Mouse (Mus musculus) G1E-ER4 (cell line): Measurements from ENCODE around the gene Bco2. TPM values are rescaled to one million over a fixed set of nuclear protein-coding genes. Genes with fewer than 3 reads are reported as not detected.

ENCODE experiments used
- GATA1 ChIP-seq: IDR thresholded peaks from one replicate; pipeline ENCODE4 v1.8.0; 2012; ENCODE audit warnings: low read length, inconsistent platforms
- polyA plus RNA-seq: library from polyadenylated mRNA; stranded (reverse); fragments of >175 nt; gene quantifications from 2 replicates; pipeline ENCODE4 v1.2.3, GENCODE M21; 2012

The Bco2 gene
- polyA plus RNA-seq, 1 experiment, result not detected

GRCm38 (mm10) chr9:50536603-50537135 is 18.3 kb downstream of the Bco2 start:
- no peak for TF ChIP-seq GATA1

- no peak for TF ChIP-seq GATA1
These were observed 19.1 kb downstream of the Bco2 start for GRCm38 (mm10) chr9:50535930-50536329.

- TF ChIP-seq GATA1, result no peak
These were observed 21.2 kb downstream of the Bco2 start for GRCm38 (mm10) chr9:50533791-50534190.

- TF ChIP-seq GATA1, result no peak
These were observed 21.7 kb downstream of the Bco2 start for GRCm38 (mm10) chr9:50533328-50533727.

GRCm38 (mm10) chr9:50530890-50531289 is 24.1 kb downstream of the Bco2 start:
- TF ChIP-seq GATA1, result no peak

- TF ChIP-seq GATA1, result no peak
These were observed 26.6 kb downstream of the Bco2 start, which contains the start of gene Pts for GRCm38 (mm10) chr9:50528293-50528892. Gene Pts (minus strand): TSS chr9:50528724.

GRCm38 (mm10) chr9:50527860-50528259 is 27.1 kb downstream of the Bco2 start:
- TF ChIP-seq GATA1, result no peak

GRCm38 (mm10) chr9:50525585-50525984 is 29.4 kb downstream of the Bco2 start:
- no peak for TF ChIP-seq GATA1

- TF ChIP-seq GATA1, result no peak
These were observed 30.0 kb downstream of the Bco2 start for GRCm38 (mm10) chr9:50524936-50525335.

- TF ChIP-seq GATA1, result no peak
These were observed 32.4 kb downstream of the Bco2 start for GRCm38 (mm10) chr9:50522574-50522973.

GRCm38 (mm10) chr9:50521562-50521961 is 33.4 kb downstream of the Bco2 start:
- no peak for TF ChIP-seq GATA1

GRCm38 (mm10) chr9:50520748-50521147 is 34.2 kb downstream of the Bco2 start:
- TF ChIP-seq GATA1, result no peak

- TF ChIP-seq GATA1, result no peak
These were observed 36.2 kb downstream of the Bco2 start for GRCm38 (mm10) chr9:50518781-50519180.

GRCm38 (mm10) chr9:50515462-50515861 is 39.5 kb downstream of the Bco2 start:
- TF ChIP-seq GATA1, result no peak

GRCm38 (mm10) chr9:50507570-50507969 is 47.4 kb downstream of the Bco2 start:
- no peak for TF ChIP-seq GATA1

GRCm38 (mm10) chr9:50505405-50505804 is 49.6 kb downstream of the Bco2 start:
- TF ChIP-seq GATA1, result no peak

GRCm38 (mm10) chr9:50502949-50503348 is 52.0 kb downstream of the Bco2 start:
- TF ChIP-seq GATA1, result no peak
